Mouse (Mus musculus) heart, adult 2 months (tissue): ENCODE measurements at regions not wholly inside any gene's neighbourhood (a gene's known extent, or its start where the extent isn't known, plus 50 kb on each side); places are given as distances from the start of the nearest gene placed in this dataset.

Experiments used
- CTCF ChIP-seq: fragments of 200-600 bp; IDR thresholded peaks from 2 replicates; pipeline ENCODE4 v1.8.1; 2022; ENCODE audit warnings: antibody characterized with exemption, mild to moderate bottlenecking, moderate library complexity
- EP300 ChIP-seq: fragments of 200-500 bp; IDR thresholded peaks from 2 replicates; pipeline ENCODE4 v1.6.1; 2011; ENCODE audit warnings: low read depth, low read length, control low read depth; ENCODE audit not compliant: insufficient read depth
- POLR2A ChIP-seq: fragments of 200-500 bp; IDR thresholded peaks from 2 replicates; pipeline ENCODE4 v1.6.1; 2011; ENCODE audit warnings: mild to moderate bottlenecking, low read depth, low read length, control low read depth; ENCODE audit not compliant: insufficient read depth

- TF ChIP-seq CTCF (no peak), EP300 (no peak), POLR2A (no peak)
Measured at GRCm38 (mm10) chr9:101416321-101416720, 164.7 kb upstream of the Ppp2r3a start.
